ENCODE assay signal across 8 mouse cellular contexts in the genomic region with DNA sequence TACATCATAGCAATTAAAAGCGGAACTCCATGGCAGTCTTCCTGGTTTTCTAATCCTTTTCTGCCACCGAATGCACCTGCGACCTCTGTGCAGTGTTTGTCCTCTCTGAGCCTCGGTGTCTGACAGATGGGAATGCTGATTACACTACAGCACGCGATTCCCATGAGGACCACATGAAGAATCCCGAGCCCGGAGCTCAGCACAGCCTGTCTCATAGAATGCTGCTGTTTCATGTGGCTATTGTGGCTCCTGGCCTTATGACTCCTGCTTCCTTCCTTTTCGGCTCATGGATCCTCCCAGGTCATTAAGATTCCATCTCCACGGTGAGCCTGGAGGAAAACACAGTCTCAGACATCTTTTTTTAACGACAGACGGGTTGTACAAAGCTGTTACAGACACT. TPM values are rescaled to one million over a fixed set of nuclear protein-coding genes. Genes with fewer than 3 reads are reported as not detected.
A peak's percentile ranks its signal among the peaks of the same experiment; 100 is the strongest.
DNase-seq lines count a peak whose midpoint lies in the region; ATAC-seq lines count a peak whose summit lies in the region.

No protein-coding gene starts in this region.

- no peak for ATAC-seq in megakaryocyte, adult 5-6 weeks (ENCODE audit: poor library complexity, severe bottlenecking)

- peak; percentile 42 to 51 for DNase-seq in cerebellum, postnatal 14 days
- no peak for DNase-seq in cerebellum, adult 9-11 months
- peak; percentile 6 for DNase-seq in R1 (ENCODE audit: low read depth, low spot score)
- peak; percentile 53 to 77 for DNase-seq in heart, adult 9 months (ENCODE audit: low spot score in 2 of 2)
- peak; percentile 66 for DNase-seq in kidney, postnatal 14 days
- DNase-seq in urinary bladder, postnatal 4 days (ENCODE audit: low spot score in 2 of 2), result no peak
- DNase-seq in right cerebral cortex, adult 18-20 months, result no peak

RNA-seq across cellular contexts. Expression of a gene that starts 18.6 kb away (rescaled TPM):
- not detected in 2 replicates for total RNA-seq in megakaryocyte, adult 5-6 weeks (2015)
- total RNA-seq in megakaryocyte, adult 5-6 weeks (2017), result not detected in 2 replicates

Comparison
In these comparisons a context has a peak if more than half of its experiments do, and no peak if none do; other contexts are left out.
1. DNase-seq: peak in cerebellum, postnatal 14 days (2 of 2), R1 (single experiment), heart, adult 9 months (2 of 2) and kidney, postnatal 14 days (single experiment); none in cerebellum, adult 9-11 months (single experiment), urinary bladder, postnatal 4 days (0 of 2) and right cerebral cortex, adult 18-20 months (single experiment).